Mouse (Mus musculus): ENCODE data around the gene Zfp36.

DNA sequence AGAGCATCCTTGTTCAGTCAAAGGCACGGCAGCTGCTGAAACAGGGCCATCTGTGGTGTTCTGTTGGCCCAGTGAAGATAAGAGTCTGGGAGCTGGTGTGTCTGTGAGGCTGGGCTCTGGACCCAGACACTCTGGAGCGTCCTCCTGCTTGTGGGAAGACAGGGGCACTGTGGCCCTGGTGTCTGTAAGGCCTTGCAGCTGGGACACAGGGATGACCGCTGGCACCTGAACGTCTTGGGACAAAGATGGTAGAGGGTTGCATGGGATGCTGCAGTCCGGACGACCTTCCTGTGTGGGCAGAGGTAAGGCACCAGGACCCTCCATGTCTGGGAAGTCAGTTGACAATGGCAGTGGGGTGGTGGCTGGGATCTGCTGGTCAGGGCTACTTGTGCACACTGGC lies 19.8 kb downstream of the Zfp36 start:
- TF ChIP-seq POLR2A (IDR thresholded peaks at IDR 0.05; ENCODE audit: low read depth, low read length) (no peak), CTCF (IDR thresholded peaks at IDR 0.05; ENCODE audit: borderline replicate concordance, insufficient read depth, low read length) (no peak)
